Mouse (Mus musculus) neural tube, embryonic 11.5 days (tissue): ENCODE measurements at regions not wholly inside any gene's neighbourhood (a gene's known extent, or its start where the extent isn't known, plus 50 kb on each side); places are given as distances from the start of the nearest gene placed in this dataset.

Experiments used
- ATAC-seq: fragments of 200-750 bp; cut with Nextera tagmentation; 2 replicates; pipeline ENCODE4 v1.8.0; 2017; ENCODE audit warnings: moderate number of reproducible peaks, mild to moderate bottlenecking, moderate TSS enrichment, moderate library complexity; ENCODE audit not compliant: insufficient read depth, low FRiP score, low TSS enrichment
- DNase-seq: peaks from one replicate; pipeline ENCODE4 v3.0.0-alpha.2; 2015; ENCODE audit warnings: low spot score
- H3K27ac ChIP-seq: fragments of 300-500 bp; sonication (generic); 2 replicates; pipeline ENCODE4 v1.5.1; 2014; ENCODE audit warnings: low read depth, mild to moderate bottlenecking, low read length
- H3K27me3 ChIP-seq: fragments of 300-500 bp; sonication (generic); 2 replicates; pipeline ENCODE4 v1.6.1; 2014; ENCODE audit warnings: mild to moderate bottlenecking, low read length, mixed read lengths; ENCODE audit not compliant: control insufficient read depth, insufficient read depth
- H3K36me3 ChIP-seq: fragments of 300-500 bp; sonication (generic); 2 replicates; pipeline ENCODE4 v1.6.1; 2014; ENCODE audit warnings: mild to moderate bottlenecking, low read length, moderate library complexity, mixed read lengths; ENCODE audit not compliant: control insufficient read depth, insufficient read depth
- H3K4me1 ChIP-seq: fragments of 300-500 bp; sonication (generic); 2 replicates; pipeline ENCODE4 v1.6.1; 2014; ENCODE audit warnings: low read length, mixed read lengths; ENCODE audit not compliant: control insufficient read depth, insufficient read depth
- H3K4me2 ChIP-seq: fragments of 300-500 bp; sonication (generic); 2 replicates; pipeline ENCODE4 v1.6.1; 2014; ENCODE audit warnings: low read depth, mild to moderate bottlenecking, moderate library complexity
- H3K4me3 ChIP-seq: fragments of 300-500 bp; sonication (generic); 2 replicates; pipeline ENCODE4 v1.5.1; 2014; ENCODE audit warnings: low read depth, low read length
- H3K9ac ChIP-seq: fragments of 300-500 bp; sonication (generic); 2 replicates; pipeline ENCODE4 v1.6.1; 2014; ENCODE audit warnings: mild to moderate bottlenecking, low read length
- H3K9me3 ChIP-seq: fragments of 300-500 bp; sonication (generic); 2 replicates; pipeline ENCODE4 v1.6.1; 2016; ENCODE audit warnings: low read length; ENCODE audit not compliant: control insufficient read depth
- WGBS: fragments of 180-500 bp; shearing (Covaris S2); extraction: QIAGEN DNeasy Blood & Tissue Kit; methylation state at CpG from one replicate; pipeline ENCODE4 v1.1.7; 2014; 5-methylcytosine and 5-hydroxymethylcytosine counted together

DNA sequence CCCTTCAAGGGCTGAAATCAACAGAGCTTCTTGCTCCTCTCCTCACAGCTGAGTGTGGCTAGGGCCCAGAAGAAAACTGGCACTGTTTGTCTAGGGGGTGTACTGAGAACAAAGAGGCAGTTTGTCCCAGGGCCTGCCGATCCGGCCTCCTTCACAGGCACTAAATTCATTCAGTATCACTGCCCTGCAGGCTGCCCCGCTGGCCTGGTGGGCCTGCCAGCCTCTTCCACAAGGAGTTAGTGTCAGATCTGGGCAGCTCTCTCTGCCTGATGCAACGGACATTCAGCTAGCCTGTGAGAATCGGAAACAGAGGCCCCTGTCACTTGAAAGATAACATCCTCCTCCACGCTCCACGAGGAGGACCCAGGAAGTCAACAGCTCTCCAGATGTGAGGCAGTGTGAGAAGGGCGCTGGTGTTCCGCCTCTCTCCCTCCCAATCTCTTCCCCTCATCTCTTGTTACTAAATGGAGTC, 83.5 kb upstream of the Usp24 start:
- ATAC-seq: no peak
- H3K9ac ChIP-seq: no peak overlapping the region
- DNase-seq: peak; percentile 33
- no peaks in the 10 kb centered on the region for H3K36me3 ChIP-seq
- no peak overlapping the region for H3K4me2 ChIP-seq
- no peaks in the 10 kb centered on the region for H3K4me1 ChIP-seq
- H3K27me3 ChIP-seq: no peaks in the 10 kb centered on the region
- H3K4me3 ChIP-seq: no peak overlapping the region
- 40% methylated on average over 9 of the region's 9 CpGs for WGBS
- H3K9me3 ChIP-seq: no peaks in the 10 kb centered on the region
- no peak overlapping the region for H3K27ac ChIP-seq

DNA sequence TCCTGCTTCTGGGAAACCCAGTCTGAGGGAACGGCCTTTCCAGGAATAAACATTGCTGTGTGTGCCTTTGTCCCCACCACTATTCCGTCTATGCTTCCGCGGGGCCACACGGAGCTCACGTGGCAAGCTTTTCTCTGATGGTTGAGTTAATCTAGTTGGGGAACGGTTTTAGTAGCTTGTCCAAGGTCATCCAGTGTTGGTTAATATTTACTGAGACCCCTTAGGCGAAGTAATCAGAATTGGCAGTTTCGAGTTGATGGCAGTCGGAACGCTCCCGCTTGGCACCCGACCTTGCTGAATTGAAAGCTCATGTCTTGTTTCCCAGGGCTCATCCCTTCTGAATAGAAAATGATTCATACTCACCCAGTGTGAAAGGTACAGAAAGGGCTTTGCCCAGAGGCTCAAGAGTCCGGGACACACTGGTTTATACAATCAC, 71.6 kb upstream of the Usp24 start:
- no peak overlapping the region for H3K4me3 ChIP-seq
- ATAC-seq (no peak), DNase-seq (no peak)
- no peaks in the 10 kb centered on the region for H3K9me3 ChIP-seq
- no peak overlapping the region for H3K9ac ChIP-seq
- H3K4me2 ChIP-seq: no peak overlapping the region
- no peaks in the 10 kb centered on the region for H3K27me3 ChIP-seq
- H3K27ac ChIP-seq: no peak overlapping the region
- H3K36me3 ChIP-seq: no peaks in the 10 kb centered on the region
- no peaks in the 10 kb centered on the region for H3K4me1 ChIP-seq
- 92% methylated on average over 14 of the region's 14 CpGs for WGBS

DNA sequence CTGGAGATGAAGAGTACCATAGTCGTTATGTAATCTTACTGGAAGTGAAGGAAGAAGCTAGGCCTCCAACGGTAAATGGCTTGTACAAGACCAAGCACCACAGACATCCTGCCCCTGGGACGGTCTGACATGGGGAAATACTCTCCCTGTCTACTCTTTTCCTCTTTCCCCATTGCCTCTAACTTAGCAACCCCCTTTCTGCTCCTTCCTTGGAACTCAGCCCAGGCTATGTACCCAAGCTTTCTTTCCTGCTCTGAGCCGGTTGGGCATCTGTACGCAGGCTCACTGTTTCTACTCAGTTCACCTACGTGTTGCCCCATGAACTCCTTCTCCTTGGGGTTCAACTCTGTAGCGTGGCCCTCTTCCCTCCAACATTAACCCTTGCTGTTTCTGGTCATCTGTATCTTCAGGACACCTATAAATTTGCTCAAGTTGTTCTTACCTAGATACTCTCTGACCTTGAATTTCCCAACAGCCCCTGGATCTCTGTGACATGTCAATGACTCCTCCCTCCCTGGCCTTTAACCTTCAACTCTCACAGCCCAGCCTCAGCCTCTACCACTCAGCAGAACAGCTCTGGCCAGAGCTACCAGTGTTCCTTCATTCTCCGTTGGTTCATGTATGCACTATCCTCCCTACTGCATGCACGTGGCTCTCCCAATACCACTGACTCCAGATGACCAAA, 71.0 kb upstream of the Usp24 start:
- no peak overlapping the region for H3K4me2 ChIP-seq
- no peaks in the 10 kb centered on the region for H3K36me3 ChIP-seq
- no peak overlapping the region for H3K4me3 ChIP-seq
- H3K9me3 ChIP-seq: no peaks in the 10 kb centered on the region
- H3K27ac ChIP-seq: no peak overlapping the region
- ATAC-seq: no peak
- WGBS: 93% methylated on average over 9 of the region's 9 CpGs
- H3K4me1 ChIP-seq: no peaks in the 10 kb centered on the region
- H3K27me3 ChIP-seq: no peaks in the 10 kb centered on the region
- no peak overlapping the region for H3K9ac ChIP-seq
- DNase-seq: no peak

DNA sequence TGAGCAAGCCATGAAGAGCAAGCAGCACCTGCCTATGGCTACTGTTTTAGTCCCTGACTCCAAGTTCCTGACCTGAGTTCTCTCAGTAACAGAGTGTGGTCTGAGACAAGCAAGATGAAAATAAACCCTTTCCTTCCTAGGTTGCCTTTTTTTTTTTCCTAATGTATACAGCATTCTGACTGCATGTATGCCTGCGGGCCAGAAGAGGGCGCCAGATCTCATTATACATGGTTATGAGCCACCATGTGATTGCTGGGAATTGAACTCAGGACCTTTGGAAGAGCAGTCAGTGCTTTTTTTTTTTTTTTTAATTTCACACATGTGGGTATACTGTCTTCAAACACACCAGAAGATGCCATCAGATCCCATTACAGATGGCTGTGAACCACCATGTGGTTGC, 69.3 kb upstream of the Usp24 start:
- H3K4me3 ChIP-seq: no peak overlapping the region
- H3K9me3 ChIP-seq: no peaks in the 10 kb centered on the region
- ATAC-seq (no peak), DNase-seq (no peak)
- H3K9ac ChIP-seq: no peak overlapping the region
- 84% methylated on average over 2 of the region's 2 CpGs for WGBS
- no peaks in the 10 kb centered on the region for H3K36me3 ChIP-seq
- H3K27me3 ChIP-seq: no peaks in the 10 kb centered on the region
- H3K27ac ChIP-seq: no peak overlapping the region
- no peak overlapping the region for H3K4me2 ChIP-seq
- H3K4me1 ChIP-seq: no peaks in the 10 kb centered on the region

GRCm38 (mm10) chr4:106247398-106247797, 68.6 kb upstream of the Usp24 start:
- Histone ChIP-seq H3K4me3 (no peak overlapping the region), H3K27me3 (no peaks in the 10 kb centered on the region), H3K36me3 (no peaks in the 10 kb centered on the region), H3K4me2 (no peak overlapping the region), H3K4me1 (no peaks in the 10 kb centered on the region), H3K9ac (no peak overlapping the region), H3K27ac (no peak overlapping the region), H3K9me3 (no peaks in the 10 kb centered on the region)
- DNase-seq (no peak), ATAC-seq (no peak)
- WGBS: 95% methylated on average over 5 of the region's 5 CpGs

DNA sequence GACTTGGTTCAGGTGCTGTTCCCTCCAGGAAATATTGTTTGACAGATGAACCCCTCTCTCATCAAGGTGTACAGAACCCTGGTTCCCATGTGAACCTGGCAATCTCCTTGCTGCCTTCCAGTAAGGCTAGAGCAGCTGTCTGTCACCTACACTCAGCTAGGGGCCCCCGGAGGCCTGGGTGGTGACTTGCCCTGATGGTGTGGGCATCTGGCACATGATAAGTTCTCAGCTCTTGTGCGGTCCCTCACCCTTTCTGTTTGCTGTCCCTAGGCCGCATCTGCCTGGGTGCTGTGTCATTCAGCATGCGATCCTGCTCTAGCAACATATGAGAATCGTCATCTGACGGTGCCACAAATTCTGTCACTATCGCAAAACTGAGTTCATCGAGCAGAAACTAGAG, 67.7 kb upstream of the Usp24 start:
- Histone ChIP-seq H3K4me2 (no peak overlapping the region), H3K4me1 (no peaks in the 10 kb centered on the region), H3K27me3 (no peaks in the 10 kb centered on the region), H3K4me3 (no peak overlapping the region), H3K27ac (no peak overlapping the region), H3K9me3 (no peaks in the 10 kb centered on the region), H3K36me3 (no peaks in the 10 kb centered on the region), H3K9ac (no peak overlapping the region)
- ATAC-seq: no peak
- WGBS: 91% methylated on average over 8 of the region's 8 CpGs
- no peak for DNase-seq

DNA sequence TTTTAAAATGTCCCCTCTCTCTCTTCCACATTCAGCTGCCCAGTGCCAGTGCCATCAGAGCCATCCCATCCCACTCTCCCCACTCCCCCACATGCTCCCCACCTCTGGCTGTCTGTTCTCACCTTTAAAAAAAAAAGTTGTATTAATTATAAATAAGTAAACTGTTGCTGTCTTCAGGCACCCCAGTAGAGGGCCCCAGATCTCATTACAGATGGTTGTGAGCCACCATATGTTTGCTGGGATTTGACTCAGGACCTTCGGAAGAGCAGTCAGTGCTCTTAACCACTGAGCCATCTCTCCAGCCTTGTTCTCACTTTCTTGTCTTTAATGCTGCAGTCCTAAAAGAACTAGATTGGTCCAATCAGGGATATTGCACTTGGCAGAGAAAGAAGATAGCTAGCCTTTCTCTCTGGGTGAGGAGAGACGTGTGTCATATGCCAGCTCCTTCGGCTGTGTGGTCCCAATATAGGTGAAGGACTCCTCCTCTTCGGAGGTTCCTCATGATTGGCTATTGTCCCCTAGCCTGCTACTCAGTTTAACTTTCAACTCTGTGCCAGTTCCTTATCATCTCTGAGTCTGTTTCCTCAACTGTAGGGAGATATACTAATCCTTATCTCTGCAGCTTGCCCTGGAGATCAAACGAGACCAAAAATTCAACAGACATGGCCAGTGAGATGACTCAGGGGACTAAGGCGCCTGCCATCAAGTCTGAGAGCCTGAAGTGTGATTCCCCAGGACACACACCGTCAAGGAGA, 66.8 kb upstream of the Usp24 start:
- 83% methylated on average over 7 of the region's 7 CpGs for WGBS
- ATAC-seq (no peak), DNase-seq (no peak)
- Histone ChIP-seq H3K9me3 (no peaks in the 10 kb centered on the region), H3K4me1 (no peaks in the 10 kb centered on the region), H3K36me3 (no peaks in the 10 kb centered on the region), H3K9ac (no peak overlapping the region), H3K27me3 (no peaks in the 10 kb centered on the region), H3K4me3 (no peak overlapping the region), H3K4me2 (no peak overlapping the region), H3K27ac (no peak overlapping the region)

DNA sequence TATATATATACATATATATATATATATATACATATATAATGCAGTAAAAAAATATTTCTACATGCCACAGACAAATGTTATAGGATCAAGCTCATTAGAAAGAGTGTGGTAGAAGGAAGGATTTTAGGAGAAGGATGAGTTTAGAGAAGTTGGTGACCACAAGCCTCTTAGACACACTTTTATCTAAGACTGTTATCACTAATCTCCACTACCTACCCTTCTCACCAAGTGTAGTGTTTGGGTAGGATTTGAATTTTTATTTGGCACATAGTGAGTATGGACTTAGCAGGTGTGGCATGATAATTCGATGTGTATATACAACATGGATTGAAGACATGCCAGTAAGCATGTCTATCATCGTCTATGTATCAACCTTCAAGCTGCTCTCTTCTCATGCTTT, 66.0 kb upstream of the Usp24 start:
- Histone ChIP-seq H3K9ac (no peak overlapping the region), H3K36me3 (no peaks in the 10 kb centered on the region), H3K4me3 (no peak overlapping the region), H3K27me3 (no peaks in the 10 kb centered on the region), H3K9me3 (no peaks in the 10 kb centered on the region), H3K4me2 (no peak overlapping the region), H3K4me1 (no peaks in the 10 kb centered on the region), H3K27ac (no peak overlapping the region)
- 88% methylated on average over 2 of the region's 2 CpGs for whole genome bisulfite sequencing
- no peak for DNase-seq
- ATAC-seq: no peak

GRCm38 (mm10) chr4:106251430-106251829, 64.6 kb upstream of the Usp24 start:
- Histone ChIP-seq H3K9me3 (no peaks in the 10 kb centered on the region), H3K4me1 (no peaks in the 10 kb centered on the region), H3K27me3 (no peaks in the 10 kb centered on the region), H3K36me3 (no peaks in the 10 kb centered on the region), H3K4me2 (no peak overlapping the region), H3K27ac (no peak overlapping the region), H3K9ac (no peak overlapping the region), H3K4me3 (no peak overlapping the region)
- ATAC-seq (no peak), DNase-seq (no peak)
- 100% methylated on average over 1 of the region's 1 CpGs for WGBS
